Mouse (Mus musculus): Measurements from ENCODE around the gene Plod2.

- no peak for TF ChIP-seq CTCF (IDR thresholded peaks at IDR 0.05)
- TF ChIP-seq EP300 (IDR thresholded peaks at IDR 0.05), result no peak
Observed at GRCm38 (mm10) chr9:92612641-92613040, 70.6 kb downstream of the Plod2 start.

Measured in lung, postnatal 0 days (tissue).